Mouse (Mus musculus): ENCODE data around the gene Catsperz.

- TF ChIP-seq EP300 (IDR thresholded peaks at IDR 0.05) (no peak), CTCF (IDR thresholded peaks at IDR 0.05) (no peak)
These were observed 8.7 kb downstream of the Catsperz start for GRCm38 (mm10) chr19:6916496-6916895.
